Mouse (Mus musculus) CH12.LX (cell line): Measurements from ENCODE around the gene Rab11b. TPM values are rescaled to one million over a fixed set of nuclear protein-coding genes. Genes with fewer than 3 reads are reported as not detected.

Source experiments
- DNase-seq: peaks from one replicate; pipeline ENCODE4 v3.0.0-alpha.2; 2013; ENCODE audit errors: extremely low read depth
- H3K27ac ChIP-seq: 2 replicates; pipeline ENCODE4 v1.5.1; 2012; ENCODE audit warnings: low read depth, mild to moderate bottlenecking, control low read depth, moderate library complexity; ENCODE audit not compliant: insufficient read depth
- H3K27me3 ChIP-seq: replicated peaks from 2 replicates; pipeline ENCODE3; 2012; ENCODE audit warnings: inconsistent platforms
- H3K36me3 ChIP-seq, 2 experiments: replicated peaks in 1 of 2; 2 replicates each; pipeline versions ENCODE3 to v1.6.1; 2012; ENCODE audit warnings: inconsistent platforms in 1 of 2, low read length in 1 of 2, mild to moderate bottlenecking in 1 of 2, mixed read lengths in 1 of 2, moderate library complexity in 1 of 2; ENCODE audit not compliant: control insufficient read depth in 1 of 2, insufficient read depth in 1 of 2
- H3K4me1 ChIP-seq, 2 experiments: 2 replicates each; pipeline ENCODE4 v1.6.1; 2012; ENCODE audit warnings: inconsistent platforms in 1 of 2, moderate library complexity in 1 of 2; ENCODE audit not compliant: insufficient read depth in 2 of 2, control insufficient read depth in 1 of 2
- H3K4me2 ChIP-seq: 2 replicates; pipeline ENCODE4 v1.6.1; 2012; ENCODE audit warnings: low read depth, mild to moderate bottlenecking, control low read depth; ENCODE audit not compliant: poor library complexity, insufficient read depth, severe bottlenecking
- H3K4me3 ChIP-seq, 3 experiments: fragments of 150-350 bp in 1 of 3; sonication (generic) in 1 of 3; replicated peaks in 1 of 3; 2 replicates each; pipeline versions ENCODE3 to v1.5.1; 2011 to 2012; ENCODE audit warnings: low read depth in 2 of 3, low read length in 2 of 3, mild to moderate bottlenecking in 2 of 3, moderate library complexity in 2 of 3, control low read depth in 1 of 3, improper control_type of control experiment in 1 of 3, inconsistent platforms in 1 of 3, mixed read lengths in 1 of 3; ENCODE audit not compliant: poor library complexity in 1 of 3
- H3K79me2 ChIP-seq: replicated peaks from 2 replicates; pipeline ENCODE4 v1.6.1; 2012; ENCODE audit warnings: mild to moderate bottlenecking, moderate library complexity; ENCODE audit not compliant: control insufficient read depth, poor library complexity, insufficient read depth, severe bottlenecking; ENCODE audit errors: extremely low read depth
- H3K9ac ChIP-seq: 2 replicates; pipeline ENCODE4 v1.6.1; 2012; ENCODE audit warnings: low read depth, mild to moderate bottlenecking, control low read depth, moderate library complexity; ENCODE audit not compliant: insufficient read depth
- H3K9me3 ChIP-seq: replicated peaks from 2 replicates; pipeline ENCODE3; 2012; ENCODE audit warnings: low read length, inconsistent platforms, mixed read lengths
- BHLHE40 ChIP-seq: IDR thresholded peaks from 2 replicates; pipeline ENCODE4 v1.6.1; 2011; ENCODE audit warnings: mild to moderate bottlenecking, low read depth, low read length, improper control_type of control experiment
- CHD2 ChIP-seq: IDR thresholded peaks from 2 replicates; pipeline ENCODE4 v1.6.1; 2011; ENCODE audit warnings: low read length, improper control_type of control experiment
- CTCF ChIP-seq, 2 experiments: IDR thresholded peaks in 1 of 2; conservative IDR thresholded peaks in 1 of 2; 2 replicates each; pipeline ENCODE4 v1.5.1; 2011 to 2012; ENCODE audit warnings: low read depth in 2 of 2, low read length in 2 of 2, improper control_type of control experiment in 1 of 2, inconsistent platforms in 1 of 2, mild to moderate bottlenecking in 1 of 2, moderate library complexity in 1 of 2
- E2F4 ChIP-seq: IDR thresholded peaks from 2 replicates; pipeline ENCODE4 v1.6.1; 2011; ENCODE audit warnings: low read depth, low read length, improper control_type of control experiment; ENCODE audit not compliant: insufficient replicate concordance
- EP300 ChIP-seq: IDR thresholded peaks from 2 replicates; pipeline ENCODE4 v1.6.1; 2011; ENCODE audit warnings: low read length, improper control_type of control experiment
- ETS1 ChIP-seq: conservative IDR thresholded peaks from 2 replicates; pipeline ENCODE4 v1.6.1; 2012; ENCODE audit warnings: low read depth, mild to moderate bottlenecking, inconsistent platforms, low read length, improper control_type of control experiment, moderate library complexity
- GABPA ChIP-seq: IDR thresholded peaks from 2 replicates; pipeline ENCODE4 v1.6.1; 2012; ENCODE audit warnings: low read depth, low read length, improper control_type of control experiment, inconsistent platforms; ENCODE audit not compliant: insufficient replicate concordance
- HCFC1 ChIP-seq: IDR thresholded peaks from 2 replicates; pipeline ENCODE4 v1.6.1; 2012; ENCODE audit warnings: low read depth, mild to moderate bottlenecking, inconsistent platforms, low read length, improper control_type of control experiment
- IRF4 ChIP-seq: IDR thresholded peaks from 2 replicates; pipeline ENCODE4 v1.6.1; 2014; ENCODE audit warnings: low read depth, mild to moderate bottlenecking, inconsistent platforms, low read length, improper control_type of control experiment
- JUN ChIP-seq: IDR thresholded peaks from 2 replicates; pipeline ENCODE4 v1.6.1; 2011; ENCODE audit warnings: low read depth, mild to moderate bottlenecking, low read length, improper control_type of control experiment, moderate library complexity; ENCODE audit not compliant: insufficient read depth
- KAT2A ChIP-seq: IDR thresholded peaks from 2 replicates; pipeline ENCODE4 v1.6.1; 2012; ENCODE audit warnings: low read length, improper control_type of control experiment, inconsistent platforms; ENCODE audit not compliant: insufficient replicate concordance
- MAFK ChIP-seq: IDR thresholded peaks from 2 replicates; pipeline ENCODE4 v1.6.1; 2011; ENCODE audit warnings: low read length, improper control_type of control experiment; ENCODE audit not compliant: insufficient replicate concordance
- MAX ChIP-seq: IDR thresholded peaks from 2 replicates; pipeline ENCODE4 v1.6.1; 2011; ENCODE audit warnings: low read length, improper control_type of control experiment
- MAZ ChIP-seq: IDR thresholded peaks from 2 replicates; pipeline ENCODE4 v1.6.1; 2012; ENCODE audit warnings: low read depth, mild to moderate bottlenecking, inconsistent platforms, low read length, improper control_type of control experiment, moderate library complexity
- MEF2A ChIP-seq: IDR thresholded peaks from 2 replicates; pipeline ENCODE4 v1.6.1; 2014; ENCODE audit warnings: low read depth, mild to moderate bottlenecking, inconsistent platforms, low read length, improper control_type of control experiment, borderline replicate concordance
- MXI1 ChIP-seq: IDR thresholded peaks from 2 replicates; pipeline ENCODE4 v1.6.1; 2011; ENCODE audit warnings: mild to moderate bottlenecking, low read depth, low read length, improper control_type of control experiment
- NELFE ChIP-seq: IDR thresholded peaks from 2 replicates; pipeline ENCODE4 v1.6.1; 2011; ENCODE audit warnings: low read depth, low read length, improper control_type of control experiment
- PAX5 ChIP-seq: IDR thresholded peaks from 2 replicates; pipeline ENCODE4 v1.6.1; 2012; ENCODE audit warnings: low read length, inconsistent platforms, mixed read lengths
- POLR2A ChIP-seq: IDR thresholded peaks from 2 replicates; pipeline ENCODE4 v1.6.1; 2011; ENCODE audit warnings: low read depth, mild to moderate bottlenecking, improper control_type of control experiment, low read length
- RAD21 ChIP-seq: IDR thresholded peaks from 2 replicates; pipeline ENCODE4 v1.6.1; 2011; ENCODE audit warnings: low read depth, mild to moderate bottlenecking, low read length, improper control_type of control experiment, moderate library complexity
- RCOR1 ChIP-seq: conservative IDR thresholded peaks from 2 replicates; pipeline ENCODE4 v1.6.1; 2012; ENCODE audit warnings: low read depth, mild to moderate bottlenecking, inconsistent platforms, low read length, improper control_type of control experiment
- SIN3A ChIP-seq: IDR thresholded peaks from 2 replicates; pipeline ENCODE4 v1.6.1; 2012; ENCODE audit warnings: low read length, improper control_type of control experiment, inconsistent platforms
- SMC3 ChIP-seq: IDR thresholded peaks from 2 replicates; pipeline ENCODE4 v1.6.1; 2011; ENCODE audit warnings: low read depth, low read length, improper control_type of control experiment
- TBP ChIP-seq: conservative IDR thresholded peaks from 2 replicates; pipeline ENCODE4 v1.6.1; 2011; ENCODE audit warnings: low read depth, low read length, improper control_type of control experiment
- USF1 ChIP-seq: IDR thresholded peaks from 2 replicates; pipeline ENCODE4 v1.6.1; 2014; ENCODE audit warnings: low read depth, mild to moderate bottlenecking, inconsistent platforms, low read length, improper control_type of control experiment
- USF2 ChIP-seq: conservative IDR thresholded peaks from 2 replicates; pipeline ENCODE4 v1.6.1; 2011; ENCODE audit warnings: low read depth, low read length, improper control_type of control experiment
- ZC3H11A ChIP-seq: IDR thresholded peaks from 2 replicates; pipeline ENCODE4 v1.6.1; 2012; ENCODE audit warnings: low read depth, mild to moderate bottlenecking, inconsistent platforms, low read length, improper control_type of control experiment
- ZMIZ1 ChIP-seq: IDR thresholded peaks from 2 replicates; pipeline ENCODE4 v1.6.1; 2012; ENCODE audit warnings: low read depth, mild to moderate bottlenecking, inconsistent platforms, low read length, improper control_type of control experiment
- ZNF384 ChIP-seq: IDR thresholded peaks from 2 replicates; pipeline ENCODE4 v1.6.1; 2012; ENCODE audit warnings: low read depth, low read length, improper control_type of control experiment, inconsistent platforms
- dilution Hi-C: fragments of 300-500 bp; cut with MboI; formaldehyde crosslinking; loops from 2 replicates; pipeline ENCODE4 v1.14.3; 2020; ENCODE audit warnings: low sequenced_read_pairs; ENCODE audit not compliant: extremely low pct_unique_long_range_greater_than_20kb, extremely low pct_ligation_motif_present
- in situ Hi-C: fragments of 300-500 bp; cut with MboI; formaldehyde crosslinking; loops from 3 replicates; pipeline ENCODE4 v1.14.3; 2019; ENCODE audit warnings: low sequenced_read_pairs, low pct_ligation_motif_present, low pct_unique_long_range_greater_than_20kb, mixed read lengths
- polyA plus RNA-seq: library from polyadenylated mRNA; unstranded; fragments of >175 nt; gene quantifications from 2 replicates; pipeline ENCODE4 v1.2.1, GENCODE M21; 2012; ENCODE audit warnings: low read depth; ENCODE audit not compliant: insufficient read length
- total RNA-seq, 2 experiments: library from RNA; depleted of rRNA; stranded (reverse); fragments of 300-350 nt in 1 of 2; fragments of >200 nt in 1 of 2; gene quantifications; 2 replicates each; pipeline ENCODE4 v1.2.3; 2012 to 2014

Gene Rab11b
- total and polyA plus RNA-seq, 3 experiments, result 17.4 to 57.9 (median 32.7) TPM

- Histone ChIP-seq H3K27ac (no peak overlapping the region), H3K36me3 (no peaks in the 10 kb centered on the region), H3K9ac (no peak overlapping the region)
- dilution Hi-C loops (no loop called here), in situ Hi-C loops (loop anchor here (10.0 kb wide), 1 partner anchor 357 kb away; no protein-coding TSS in a partner anchor)
- TF ChIP-seq MXI1, result no peak
- 0 out of 2 replicates have a peak, but pooled peaks have one; percentile 32 for TF ChIP-seq SIN3A
- TF ChIP-seq EP300, result no peak
- TF ChIP-seq RCOR1, result no peak
- TF ChIP-seq ZNF384, result peak; percentile 100
- no peak for TF ChIP-seq E2F4
- no peak for TF ChIP-seq USF1
- 0 out of 2 replicates have a peak, but pooled peaks have one; percentile 8 for TF ChIP-seq BHLHE40
- TF ChIP-seq IRF4, result no peak
- 0 out of 2 replicates have a peak, but pooled peaks have one; percentile 24 for TF ChIP-seq HCFC1
- TF ChIP-seq TBP, result no peak
- TF ChIP-seq ZC3H11A, result 0 out of 2 replicates have a peak, but pooled peaks have one; percentile 12
- TF ChIP-seq NELFE, result no peak
- TF ChIP-seq CTCF (conservative IDR thresholded peaks at IDR 0.05 in 1 of 2, IDR thresholded peaks at IDR 0.05 in 1 of 2; ENCODE audit: low read depth in 2 of 2, low read length in 2 of 2), result peak; percentile 39 to 77; a peak in 3 of 4 replicates
- TF ChIP-seq GABPA, result no peak
- no peak for TF ChIP-seq MAFK
- TF ChIP-seq MAZ, result 0 out of 2 replicates have a peak, but pooled peaks have one; percentile 40
- TF ChIP-seq SMC3, result peak; percentile 58
- no peak for TF ChIP-seq USF2
- TF ChIP-seq KAT2A, result no peak
- TF ChIP-seq PAX5, result no peak
- no peak for TF ChIP-seq MEF2A
- peak; percentile 81 for TF ChIP-seq RAD21
- TF ChIP-seq ETS1, result no peak
- no peak for TF ChIP-seq JUN
- no peak for TF ChIP-seq CHD2
- no peak for TF ChIP-seq MAX
- TF ChIP-seq POLR2A, result no peak
- TF ChIP-seq ZMIZ1, result no peak
- TF ChIP-seq, all 38 proteins: peak for 9
- no peaks in the 10 kb centered on the region for H3K9me3 ChIP-seq
- H3K4me1 ChIP-seq, result peaks cover 6 to 8% of the 10 kb centered on the region in 2 experiments
- no peak overlapping the region for H3K4me2 ChIP-seq
- H3K27me3 ChIP-seq, result peaks cover 6% of the 10 kb centered on the region
- no peaks in the 10 kb centered on the region for H3K79me2 ChIP-seq
- no peak overlapping the region for H3K4me3 ChIP-seq
- DNase-seq, result no peak
Measured at GRCm38 (mm10) chr17:33802221-33802620, 41.9 kb upstream of the Rab11b start.
